ENCODE assay signal across 8 mouse cellular contexts in the genomic region with DNA sequence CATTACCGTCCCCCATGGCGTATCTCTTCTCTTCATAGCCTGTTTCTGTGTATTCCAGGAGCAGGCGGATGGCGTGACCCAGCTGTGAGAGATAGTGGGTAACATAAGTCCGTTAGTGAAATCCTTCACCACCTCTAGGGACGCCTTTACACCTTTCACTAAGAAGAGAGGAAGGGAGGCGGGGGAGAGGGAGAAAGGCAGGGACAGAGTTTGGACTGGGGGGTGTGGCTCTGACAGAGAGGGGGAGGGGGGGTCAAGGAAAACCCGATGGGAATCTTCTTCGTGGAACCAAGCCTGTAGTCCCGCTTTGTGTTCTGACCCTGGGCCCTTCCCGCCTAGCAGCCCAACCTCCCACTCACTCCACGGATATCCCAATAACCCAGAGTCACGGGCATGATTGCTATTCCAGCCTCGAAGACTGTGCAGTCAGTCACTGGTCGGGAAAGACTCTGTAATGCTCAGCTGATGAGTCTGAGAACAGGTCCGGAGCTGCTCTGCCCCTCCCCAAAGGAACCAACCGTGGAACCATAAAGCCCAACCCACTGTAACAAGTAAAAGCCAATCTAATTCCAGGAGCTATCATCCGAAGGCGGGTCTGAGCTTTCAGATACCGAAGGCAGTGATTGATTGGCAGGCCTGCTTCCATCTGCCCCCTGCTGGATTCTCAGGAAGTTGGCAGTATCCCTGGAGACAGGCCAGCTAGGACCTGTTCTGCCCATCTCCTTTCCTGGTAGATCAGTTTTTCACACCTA. TPM values are rescaled to one million over a fixed set of nuclear protein-coding genes. Genes with fewer than 3 reads are reported as not detected.
A peak's percentile ranks its signal among the peaks of the same experiment; 100 is the strongest.
DNase-seq lines count a peak whose midpoint lies in the region; ATAC-seq and TF ChIP-seq lines count a peak whose summit lies in the region.

A gene (minus strand): TSS at position 511 of the 752 bp plus-strand sequence.

- 20% methylated on average over 20 of the region's 20 CpGs for WGBS in forebrain, postnatal 0 days
- WGBS in lung, adult 2 months = 36% methylated on average over 20 of the region's 20 CpGs
- 14% methylated on average over 20 of the region's 20 CpGs for WGBS in stomach, embryonic 14.5 days

- no peaks in the 10 kb centered on the region for H3K9me3 ChIP-seq in forebrain, postnatal 0 days (ENCODE audit: low read length)
- H3K9me3 ChIP-seq in stomach, embryonic 14.5 days (ENCODE audit: control insufficient read depth, low read depth, low read length) = no peaks in the 10 kb centered on the region

- peak within 1 kb of the TSS; percentile 50 for H3K4me3 ChIP-seq in testis, adult 2 months (ENCODE audit: control insufficient read depth, low read depth, low read length)
- peak within 1 kb of the TSS; percentile 26 for H3K4me3 ChIP-seq in forebrain, postnatal 0 days (ENCODE audit: low read depth, low read length)
- no peak within 1 kb of the TSS for H3K4me3 ChIP-seq in lung, adult 2 months (replicated peaks; ENCODE audit: extremely low read depth, low read depth, low read length)
- H3K4me3 ChIP-seq in stomach, embryonic 14.5 days (ENCODE audit: low read depth, low read length) = 0 out of 2 replicates have a peak within 1 kb of the TSS, but pooled peaks have one; percentile 0

- no peak for DNase-seq in testis, postnatal 10 days (ENCODE audit: low spot score)
- DNase-seq in forebrain, postnatal 0 days = peak; percentile 82
- DNase-seq in kidney, postnatal 14 days = peak; percentile 59
- no peak for DNase-seq in lung, adult 2 months
- no peak for DNase-seq in urinary bladder, postnatal 10 days (ENCODE audit: low spot score)
- DNase-seq in thymus, postnatal 14 days = no peak

- H3K4me2 ChIP-seq in forebrain, postnatal 0 days (ENCODE audit: low read depth) = peak within 1 kb of the TSS; percentile 46
- peak within 1 kb of the TSS; percentile 35 for H3K4me2 ChIP-seq in stomach, embryonic 14.5 days (replicated peaks; ENCODE audit: low read depth, low read length)

- TF ChIP-seq CTCF in testis, adult 2 months (IDR thresholded peaks at IDR 0.05; ENCODE audit: control insufficient read depth, insufficient read depth, insufficient replicate concordance, low read depth, low read length) = peak; percentile 31; the same call in 1 of the 2 replicates
- TF ChIP-seq CTCF in forebrain, postnatal 0 days (IDR thresholded peaks at IDR 0.05; ENCODE audit: low read depth) = peak; percentile 75
- peak; percentile 49 for TF ChIP-seq CTCF in lung, adult 2 months (IDR thresholded peaks at IDR 0.05; ENCODE audit: insufficient read depth, low read length)

- peak within 1 kb of the TSS; percentile 76 for H3K27ac ChIP-seq in testis, adult 2 months (ENCODE audit: control insufficient read depth, insufficient read depth, low read depth, low read length)
- no peak within 1 kb of the TSS for H3K27ac ChIP-seq in forebrain, postnatal 0 days (ENCODE audit: low read depth, low read length)
- no peak within 1 kb of the TSS for H3K27ac ChIP-seq in stomach, embryonic 14.5 days (ENCODE audit: low read length)

- no peak within 1 kb of the TSS for H3K9ac ChIP-seq in forebrain, postnatal 0 days
- no peak within 1 kb of the TSS for H3K9ac ChIP-seq in stomach, embryonic 14.5 days (replicated peaks; ENCODE audit: low read depth, low read length)

- H3K36me3 ChIP-seq in testis, adult 2 months (ENCODE audit: control insufficient read depth, insufficient read depth, low read length) = no peaks in the 10 kb centered on the region
- no peaks in the 10 kb centered on the region for H3K36me3 ChIP-seq in forebrain, postnatal 0 days (ENCODE audit: insufficient read depth)
- no peaks in the 10 kb centered on the region for H3K36me3 ChIP-seq in stomach, embryonic 14.5 days (ENCODE audit: control insufficient read depth, insufficient read depth, low read length)

- no peaks in the 10 kb centered on the region for H3K27me3 ChIP-seq in testis, adult 2 months (ENCODE audit: control insufficient read depth, insufficient read depth, low read length)
- H3K27me3 ChIP-seq in forebrain, postnatal 0 days (ENCODE audit: insufficient read depth, low read length) = no peaks in the 10 kb centered on the region
- H3K27me3 ChIP-seq in stomach, embryonic 14.5 days (ENCODE audit: control insufficient read depth, insufficient read depth, low read length) = no peaks in the 10 kb centered on the region

- peaks cover 6% of the 10 kb centered on the region for H3K4me1 ChIP-seq in testis, adult 2 months (ENCODE audit: control insufficient read depth, insufficient read depth, low read length)
- H3K4me1 ChIP-seq in forebrain, postnatal 0 days (ENCODE audit: insufficient read depth) = peaks cover 22% of the 10 kb centered on the region
- peaks cover 4% of the 10 kb centered on the region; the same call in 1 of the 2 replicates for H3K4me1 ChIP-seq in lung, adult 2 months (ENCODE audit: control insufficient read depth, insufficient read depth, low read length)
- 0 out of 2 replicates have a peak, but pooled peaks cover 9% of the 10 kb centered on the region for H3K4me1 ChIP-seq in stomach, embryonic 14.5 days (ENCODE audit: control insufficient read depth, insufficient read depth, low read length)

- peak; percentile 87 for ATAC-seq in forebrain, postnatal 0 days
- peak; percentile 73 for ATAC-seq in stomach, embryonic 14.5 days (ENCODE audit: insufficient number of reproducible peaks, insufficient read depth, low FRiP score, low read depth)

- TF ChIP-seq POLR2A in testis, adult 2 months (IDR thresholded peaks at IDR 0.05; ENCODE audit: control insufficient read depth, low read depth, low read length) = no peak
- no peak for TF ChIP-seq POLR2A in lung, adult 2 months (IDR thresholded peaks at IDR 0.05; ENCODE audit: borderline replicate concordance, extremely low read depth, low read depth, low read length)

RNA-seq across cellular contexts. Expression of the gene that starts here (rescaled TPM):
- 59.3 and 78.5 TPM in 2 replicates for polyA plus RNA-seq in testis, adult 2 months (2012; rRNA removed)
- 12.5 and 20.7 TPM in 2 replicates for total RNA-seq in forebrain, postnatal 0 days (2014; rRNA removed)
- 12.5 and 20.0 TPM in 2 replicates for polyA plus RNA-seq in forebrain, postnatal 0 days (2015; fragmentation: Nextera tagmentation; extraction: Ambion mirVana)
- 3.5 and 6.9 TPM in 2 replicates for polyA plus RNA-seq in lung, adult 2 months (2012; rRNA removed)
- 6.9 and 8.1 TPM in 2 replicates for polyA plus RNA-seq in stomach, embryonic 14.5 days (2014; fragmentation: Nextera tagmentation; extraction: Ambion mirVana)

Comparison
In these comparisons a context has a peak if more than half of its experiments do, and no peak if none do; other contexts are left out.
1. DNase-seq: peak in forebrain, postnatal 0 days (single experiment) and kidney, postnatal 14 days (single experiment); none in testis, postnatal 10 days (single experiment), lung, adult 2 months (single experiment), urinary bladder, postnatal 10 days (single experiment) and thymus, postnatal 14 days (single experiment).
2. Peak in every context shown above with its lines, with median percentiles within 50 percentile points of each other: CTCF ChIP-seq.